8 mouse cellular contexts compared by ENCODE assay signal in the genomic region with DNA sequence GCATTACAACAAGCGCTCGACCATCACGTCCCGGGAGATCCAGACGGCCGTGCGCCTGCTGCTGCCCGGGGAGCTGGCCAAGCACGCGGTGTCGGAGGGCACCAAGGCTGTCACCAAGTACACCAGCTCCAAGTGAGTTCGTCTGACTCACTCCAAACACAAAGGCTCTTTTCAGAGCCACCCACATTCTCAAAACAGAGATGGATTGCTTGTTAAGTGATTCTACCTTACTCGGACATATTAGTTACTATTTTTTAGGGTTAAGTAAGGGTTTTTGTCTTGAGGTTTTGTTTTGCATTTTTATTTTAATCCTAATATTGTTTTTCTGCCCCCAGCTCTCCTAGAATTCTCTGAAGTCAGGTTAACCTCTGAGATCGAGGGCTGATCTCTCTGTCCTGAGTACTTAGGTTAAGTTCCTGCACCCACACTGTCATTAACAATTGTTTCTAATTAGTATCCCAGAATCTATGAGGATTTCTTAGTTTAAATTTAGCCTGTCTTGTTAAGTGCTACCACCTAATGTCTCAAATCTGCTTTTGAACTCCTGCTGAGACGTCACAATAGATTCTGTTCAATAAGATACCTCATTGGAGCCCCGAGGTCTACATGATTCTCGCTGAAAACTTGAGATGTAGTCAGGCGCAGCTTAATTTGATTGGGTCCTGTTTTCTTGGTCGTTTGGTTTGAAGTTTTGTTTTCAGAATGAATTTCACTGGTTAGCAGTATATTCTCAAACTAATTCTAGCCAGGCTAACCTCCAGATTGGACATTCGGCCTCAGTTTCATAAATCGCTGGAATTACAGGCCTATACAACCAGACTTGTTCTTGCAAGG. TPM values are rescaled to one million over a fixed set of nuclear protein-coding genes. Genes with fewer than 3 reads are reported as not detected.
DNase-seq lines count a peak whose midpoint lies in the region; ATAC-seq and TF ChIP-seq lines count a peak whose summit lies in the region.

No protein-coding gene starts in this region.

- H3K27me3 ChIP-seq in heart, embryonic 12.5 days (replicated peaks), result no peaks in the 10 kb centered on the region
- H3K27me3 ChIP-seq in CH12.LX (replicated peaks), result no peaks in the 10 kb centered on the region
- H3K27me3 ChIP-seq in forebrain, embryonic 12.5 days, result no peaks in the 10 kb centered on the region

- 20% methylated on average over 17 of the region's 21 CpGs for WGBS in heart, embryonic 12.5 days
- 5% methylated on average over 17 of the region's 21 CpGs for WGBS in forebrain, embryonic 12.5 days
- 54% methylated on average over 13 of the region's 21 CpGs for WGBS in macrophage (ENCODE audit: missing documents)

- in situ Hi-C loops in CH12.LX (cut with MboI; ENCODE audit: low pct_ligation_motif_present, low pct_unique_long_range_greater_than_20kb, low sequenced_read_pairs), result no loop called here

- intact Hi-C loops in heart, postnatal 14 days (cut with DNase I), result no loop called here
- intact Hi-C loops in left cerebral cortex, postnatal 4 days (cut with DNase I), result no loop called here

- TF ChIP-seq RAD21 in CH12.LX (IDR thresholded peaks at IDR 0.05; ENCODE audit: low read depth, low read length), result no peak

- dilution Hi-C loops in CH12.LX (cut with MboI; ENCODE audit: extremely low pct_ligation_motif_present, extremely low pct_unique_long_range_greater_than_20kb, low sequenced_read_pairs), result no loop called here

- peak overlapping the region; percentile 45; the same call in 1 of the 2 replicates for H3K9ac ChIP-seq in heart, embryonic 12.5 days
- H3K9ac ChIP-seq in CH12.LX (ENCODE audit: insufficient read depth, low read depth), result peak overlapping the region; percentile 69
- H3K9ac ChIP-seq in forebrain, embryonic 12.5 days, result peak overlapping the region; percentile 45; the same call in 1 of the 2 replicates

- no peaks in the 10 kb centered on the region for H3K9me3 ChIP-seq in heart, embryonic 12.5 days (replicated peaks)
- no peaks in the 10 kb centered on the region for H3K9me3 ChIP-seq in CH12.LX (replicated peaks; ENCODE audit: low read length)
- H3K9me3 ChIP-seq in forebrain, embryonic 12.5 days, result no peaks in the 10 kb centered on the region

- ATAC-seq in heart, embryonic 12.5 days (ENCODE audit: insufficient number of reproducible peaks, low FRiP score), result 0 out of 2 replicates have a peak, but pooled peaks have one; percentile 9
- peak; percentile 14 for ATAC-seq in forebrain, embryonic 12.5 days (ENCODE audit: low FRiP score)
- no peak for ATAC-seq in frontal cortex, adult (ENCODE audit: low TSS enrichment)

- H3K79me2 ChIP-seq in CH12.LX (replicated peaks; ENCODE audit: control insufficient read depth, extremely low read depth, insufficient read depth, poor library complexity, severe bottlenecking) (no peaks in the 10 kb centered on the region), macrophage (ENCODE audit: inconsistent target) (no peaks in the 10 kb centered on the region)

- H3K4me1 ChIP-seq in heart, embryonic 12.5 days (replicated peaks), result peaks cover 26% of the 10 kb centered on the region
- H3K4me1 ChIP-seq in CH12.LX (ENCODE audit: control insufficient read depth in 1 of 2, insufficient read depth in 2 of 2), result peaks cover 0 to 33% of the 10 kb centered on the region in 2 experiments; a peak in 3 of 4 replicates
- peaks cover 32% of the 10 kb centered on the region for H3K4me1 ChIP-seq in forebrain, embryonic 12.5 days

- DNase-seq in heart, postnatal 14 days, result no peak
- peak; percentile 74 for DNase-seq in CH12.LX (ENCODE audit: extremely low read depth)
- no peak for DNase-seq in adrenal gland, postnatal 25 days
- no peak for DNase-seq in left cerebral cortex, postnatal 4 days

- TF ChIP-seq POLR2A in CH12.LX (IDR thresholded peaks at IDR 0.05; ENCODE audit: low read depth, low read length), result peak; percentile 65

- peak overlapping the region; percentile 57 for H3K27ac ChIP-seq in heart, embryonic 12.5 days (ENCODE audit: poor library complexity, severe bottlenecking)
- H3K27ac ChIP-seq in CH12.LX (ENCODE audit: insufficient read depth, low read depth) (peak overlapping the region; percentile 91), macrophage (peak overlapping the region; percentile 28)
- peak overlapping the region; percentile 88 for H3K27ac ChIP-seq in forebrain, embryonic 12.5 days

- 0 out of 2 replicates have a peak overlapping the region, but pooled peaks have one; percentile 24 for H3K4me3 ChIP-seq in heart, embryonic 12.5 days
- H3K4me3 ChIP-seq in CH12.LX (replicated peaks in 1 of 3; ENCODE audit: low read depth in 2 of 3, low read length in 2 of 3, poor library complexity in 1 of 3) (peak overlapping the region in 1 of 3 experiments; percentile 13), macrophage (ENCODE audit: inconsistent target) (no peak overlapping the region)
- peak overlapping the region; percentile 37 for H3K4me3 ChIP-seq in forebrain, embryonic 12.5 days (replicated peaks)

- TF ChIP-seq EP300 in CH12.LX (IDR thresholded peaks at IDR 0.05; ENCODE audit: low read length), result no peak

- no peaks in the 10 kb centered on the region for H3K36me3 ChIP-seq in heart, embryonic 12.5 days
- H3K36me3 ChIP-seq in CH12.LX (replicated peaks in 1 of 2; ENCODE audit: control insufficient read depth in 1 of 2, insufficient read depth in 1 of 2, low read length in 1 of 2) (no peaks in the 10 kb centered on the region), macrophage (ENCODE audit: inconsistent target) (no peaks in the 10 kb centered on the region)
- H3K36me3 ChIP-seq in forebrain, embryonic 12.5 days (replicated peaks), result no peaks in the 10 kb centered on the region

- no peak for TF ChIP-seq CTCF in CH12.LX (conservative IDR thresholded peaks at IDR 0.05 in 1 of 2, IDR thresholded peaks at IDR 0.05 in 1 of 2; ENCODE audit: low read depth in 2 of 2, low read length in 2 of 2)

- H3K4me2 ChIP-seq in heart, embryonic 12.5 days, result peak overlapping the region; percentile 65
- H3K4me2 ChIP-seq in CH12.LX (ENCODE audit: insufficient read depth, low read depth, poor library complexity, severe bottlenecking), result peak overlapping the region; percentile 88
- H3K4me2 ChIP-seq in forebrain, embryonic 12.5 days, result peak overlapping the region; percentile 50

RNA-seq across cellular contexts. Expression of a gene that starts 0.7 kb away (rescaled TPM):
- 1.3 and 1.4 TPM in 2 replicates for polyA plus RNA-seq in heart, embryonic 12.5 days (2016; fragmentation: Nextera tagmentation; extraction: Ambion mirVana)
- 10 to 100 TPM; 19.6 to 53.2 TPM for total RNA-seq in heart, postnatal 14 days (2021)
- total RNA-seq in CH12.LX (2012; rRNA removed), result 476 and 510 TPM in 2 replicates
- total RNA-seq in CH12.LX (2014; rRNA removed), result 2.7 and 3.6 TPM in 2 replicates
- 0.60 and 1.3 TPM in 2 replicates for polyA plus RNA-seq in CH12.LX (2012; ENCODE audit: insufficient read length, low read depth)
- 3.0 and 5.2 TPM in 2 replicates for polyA plus RNA-seq in forebrain, embryonic 12.5 days (2016; fragmentation: Nextera tagmentation; extraction: Ambion mirVana)
- 1 to 10 TPM in 2 of 26 experiments, not detected in 24; 2.6 to 3.0 TPM for total RNA-seq in macrophage (2018; cell fraction: chromatin; rRNA removed)
- 1 to 10 TPM in 11 of 26 experiments, under 1 TPM in 11, not detected in 4; 0.44 to 2.8 (median 0.95) TPM for total RNA-seq in macrophage (2018; cell fraction: cytosol; rRNA removed)
- total RNA-seq in macrophage (2018; cell fraction: nucleus; rRNA removed), result 1 to 10 TPM in 2 of 26 experiments, not detected in 24; 2.2 to 2.9 TPM
- not detected in 3 replicates for polyA plus RNA-seq in macrophage (2018)
- 37.8 and 38.3 TPM in 2 replicates for total RNA-seq in adrenal gland, postnatal 25 days (2021)
- 10 to 100 TPM; 41.6 to 49.7 TPM for total RNA-seq in left cerebral cortex, postnatal 4 days (2021)

RNA-seq across cellular contexts. Expression of a gene that starts 1.0 kb away (rescaled TPM):
- 1.3 and 6.2 TPM in 2 replicates for polyA plus RNA-seq in heart, embryonic 12.5 days (2016; fragmentation: Nextera tagmentation; extraction: Ambion mirVana)
- 10 to 100 TPM; 10.5 to 19.2 TPM for total RNA-seq in heart, postnatal 14 days (2021)
- 792 and 1,025 TPM in 2 replicates for total RNA-seq in CH12.LX (2012; rRNA removed)
- total RNA-seq in CH12.LX (2014; rRNA removed), result 3.0 and 4.7 TPM in 2 replicates
- polyA plus RNA-seq in CH12.LX (2012; ENCODE audit: insufficient read length, low read depth), result 7.1 TPM in 1 of 2 replicates, not detected in the other
- 13.9 and 15.0 TPM in 2 replicates for polyA plus RNA-seq in forebrain, embryonic 12.5 days (2016; fragmentation: Nextera tagmentation; extraction: Ambion mirVana)
- 10 to 100 TPM in 1 of 26 experiments, 1 to 10 TPM in 6, not detected in 19; 4.5 to 13.8 (median 6.9) TPM for total RNA-seq in macrophage (2018; cell fraction: chromatin; rRNA removed)
- total RNA-seq in macrophage (2018; cell fraction: cytosol; rRNA removed), result 10 to 100 TPM in 4 of 26 experiments, 1 to 10 TPM in 17, under 1 TPM in 2, not detected in 3; 0.92 to 20.1 (median 3.8) TPM
- 10 to 100 TPM in 2 of 26 experiments, 1 to 10 TPM in 8, not detected in 16; 3.7 to 16.7 (median 6.7) TPM for total RNA-seq in macrophage (2018; cell fraction: nucleus; rRNA removed)
- not detected in 3 replicates for polyA plus RNA-seq in macrophage (2018)
- total RNA-seq in adrenal gland, postnatal 25 days (2021), result 17.4 and 21.1 TPM in 2 replicates
- total RNA-seq in left cerebral cortex, postnatal 4 days (2021), result 10 to 100 TPM; 13.0 to 15.8 TPM

RNA-seq across cellular contexts. Expression of a gene that starts 4.8 kb away (rescaled TPM):
- polyA plus RNA-seq in heart, embryonic 12.5 days (2016; fragmentation: Nextera tagmentation; extraction: Ambion mirVana), result 54.7 and 68.0 TPM in 2 replicates
- 100 to 1,000 TPM in 1 of 2 experiments, 10 to 100 TPM in 1; 74.9 to 156 TPM for total RNA-seq in heart, postnatal 14 days (2021)
- total RNA-seq in CH12.LX (2012; rRNA removed) (797 and 828 TPM in 2 replicates), CH12.LX (2014; rRNA removed) (7.7 and 21.2 TPM in 2 replicates)
- polyA plus RNA-seq in CH12.LX (2012; ENCODE audit: insufficient read length, low read depth) (2.0 and 14.3 TPM in 2 replicates), macrophage (2018) (not detected in 3 replicates)
- 166 and 188 TPM in 2 replicates for polyA plus RNA-seq in forebrain, embryonic 12.5 days (2016; fragmentation: Nextera tagmentation; extraction: Ambion mirVana)
- total RNA-seq in macrophage (2018; cell fraction: chromatin; rRNA removed), result 10 to 100 TPM in 7 of 26 experiments, 1 to 10 TPM in 7, not detected in 12; 4.1 to 59.8 (median 9.4) TPM
- total RNA-seq in macrophage (2018; cell fraction: cytosol; rRNA removed), result 10 to 100 TPM in 21 of 26 experiments, 1 to 10 TPM in 5; 4.4 to 63.6 (median 19.3) TPM
- 10 to 100 TPM in 5 of 26 experiments, 1 to 10 TPM in 16, not detected in 5; 3.4 to 43.7 (median 6.8) TPM for total RNA-seq in macrophage (2018; cell fraction: nucleus; rRNA removed)
- total RNA-seq in adrenal gland, postnatal 25 days (2021), result 122 and 132 TPM in 2 replicates
- total RNA-seq in left cerebral cortex, postnatal 4 days (2021), result 100 to 1,000 TPM; 145 to 150 TPM

RNA-seq across cellular contexts. Expression of a gene that starts 7.6 kb away (rescaled TPM):
- polyA plus RNA-seq in heart, embryonic 12.5 days (2016; fragmentation: Nextera tagmentation; extraction: Ambion mirVana), result 12.4 and 12.5 TPM in 2 replicates
- total RNA-seq in heart, postnatal 14 days (2021), result 10 to 100 TPM; 33.7 to 72.0 TPM
- total RNA-seq in CH12.LX (2012; rRNA removed) (1,032 and 1,397 TPM in 2 replicates), CH12.LX (2014; rRNA removed) (12.2 and 16.6 TPM in 2 replicates)
- polyA plus RNA-seq in CH12.LX (2012; ENCODE audit: insufficient read length, low read depth) (0.71 and 1.9 TPM in 2 replicates), macrophage (2018) (not detected in 3 replicates)
- polyA plus RNA-seq in forebrain, embryonic 12.5 days (2016; fragmentation: Nextera tagmentation; extraction: Ambion mirVana), result 44.0 and 46.6 TPM in 2 replicates
- 10 to 100 TPM in 1 of 26 experiments, 1 to 10 TPM in 21, not detected in 4; 1.3 to 25.1 (median 5.2) TPM for total RNA-seq in macrophage (2018; cell fraction: chromatin; rRNA removed)
- 10 to 100 TPM in 11 of 26 experiments, 1 to 10 TPM in 15; 1.9 to 34.6 (median 8.0) TPM for total RNA-seq in macrophage (2018; cell fraction: cytosol; rRNA removed)
- total RNA-seq in macrophage (2018; cell fraction: nucleus; rRNA removed), result 10 to 100 TPM in 5 of 26 experiments, 1 to 10 TPM in 19, not detected in 2; 1.0 to 47.6 (median 5.9) TPM
- total RNA-seq in adrenal gland, postnatal 25 days (2021), result 48.9 and 60.4 TPM in 2 replicates
- total RNA-seq in left cerebral cortex, postnatal 4 days (2021), result 10 to 100 TPM; 55.3 to 56.6 TPM

RNA-seq across cellular contexts. Expression of a gene that starts 22.0 kb away (rescaled TPM):
- polyA plus RNA-seq in heart, embryonic 12.5 days (2016; fragmentation: Nextera tagmentation; extraction: Ambion mirVana), result 8.4 and 12.7 TPM in 2 replicates
- total RNA-seq in heart, postnatal 14 days (2021), result 100 to 1,000 TPM in 1 of 2 experiments, 10 to 100 TPM in 1; 53.2 to 110 TPM
- total RNA-seq in CH12.LX (2012; rRNA removed) (1,881 and 2,257 TPM in 2 replicates), CH12.LX (2014; rRNA removed) (17.1 and 32.4 TPM in 2 replicates)
- polyA plus RNA-seq in CH12.LX (2012; ENCODE audit: insufficient read length, low read depth) (4.1 and 4.3 TPM in 2 replicates), macrophage (2018) (0.17 to 0.62 TPM in 2 of 3 replicates, not detected in the other)
- polyA plus RNA-seq in forebrain, embryonic 12.5 days (2016; fragmentation: Nextera tagmentation; extraction: Ambion mirVana), result 23.9 and 32.5 TPM in 2 replicates
- total RNA-seq in macrophage (2018; cell fraction: chromatin; rRNA removed), result 10 to 100 TPM in 1 of 26 experiments, 1 to 10 TPM in 19, under 1 TPM in 1, not detected in 5; 1.00 to 11.4 (median 2.7) TPM
- total RNA-seq in macrophage (2018; cell fraction: cytosol; rRNA removed), result 10 to 100 TPM in 18 of 26 experiments, 1 to 10 TPM in 8; 3.9 to 39.1 (median 12.0) TPM
- 10 to 100 TPM in 5 of 26 experiments, 1 to 10 TPM in 18, not detected in 3; 1.3 to 20.7 (median 3.3) TPM for total RNA-seq in macrophage (2018; cell fraction: nucleus; rRNA removed)
- total RNA-seq in adrenal gland, postnatal 25 days (2021), result 40.4 and 87.7 TPM in 2 replicates
- total RNA-seq in left cerebral cortex, postnatal 4 days (2021), result 100 to 1,000 TPM; 108 to 110 TPM

Comparison
In these comparisons a context has a peak if more than half of its experiments do, and no peak if none do; other contexts are left out.
1. H3K27ac ChIP-seq: peak in every context shown above with its lines; median percentile 91 in CH12.LX; 88 in forebrain, embryonic 12.5 days; 57 in heart, embryonic 12.5 days; 28 in macrophage.